Mouse (Mus musculus) CH12.LX (cell line): Measurements from ENCODE around the gene Edc3. TPM values are rescaled to one million over a fixed set of nuclear protein-coding genes. Genes with fewer than 3 reads are reported as not detected.

Experiments used
- DNase-seq: peaks from one replicate; pipeline ENCODE4 v3.0.0-alpha.2; 2013; ENCODE audit errors: extremely low read depth
- H3K27ac ChIP-seq: 2 replicates; pipeline ENCODE4 v1.5.1; 2012; ENCODE audit warnings: low read depth, mild to moderate bottlenecking, control low read depth, moderate library complexity; ENCODE audit not compliant: insufficient read depth
- H3K27me3 ChIP-seq: replicated peaks from 2 replicates; pipeline ENCODE3; 2012; ENCODE audit warnings: inconsistent platforms
- H3K36me3 ChIP-seq, 2 experiments: replicated peaks in 1 of 2; 2 replicates each; pipeline versions ENCODE3 to v1.6.1; 2012; ENCODE audit warnings: inconsistent platforms in 1 of 2, low read length in 1 of 2, mild to moderate bottlenecking in 1 of 2, mixed read lengths in 1 of 2, moderate library complexity in 1 of 2; ENCODE audit not compliant: control insufficient read depth in 1 of 2, insufficient read depth in 1 of 2
- H3K4me1 ChIP-seq, 2 experiments: 2 replicates each; pipeline ENCODE4 v1.6.1; 2012; ENCODE audit warnings: inconsistent platforms in 1 of 2, moderate library complexity in 1 of 2; ENCODE audit not compliant: insufficient read depth in 2 of 2, control insufficient read depth in 1 of 2
- H3K4me2 ChIP-seq: 2 replicates; pipeline ENCODE4 v1.6.1; 2012; ENCODE audit warnings: low read depth, mild to moderate bottlenecking, control low read depth; ENCODE audit not compliant: poor library complexity, insufficient read depth, severe bottlenecking
- H3K4me3 ChIP-seq, 3 experiments: fragments of 150-350 bp in 1 of 3; sonication (generic) in 1 of 3; replicated peaks in 1 of 3; 2 replicates each; pipeline versions ENCODE3 to v1.5.1; 2011 to 2012; ENCODE audit warnings: low read depth in 2 of 3, low read length in 2 of 3, mild to moderate bottlenecking in 2 of 3, moderate library complexity in 2 of 3, control low read depth in 1 of 3, improper control_type of control experiment in 1 of 3, inconsistent platforms in 1 of 3, mixed read lengths in 1 of 3; ENCODE audit not compliant: poor library complexity in 1 of 3
- H3K79me2 ChIP-seq: replicated peaks from 2 replicates; pipeline ENCODE4 v1.6.1; 2012; ENCODE audit warnings: mild to moderate bottlenecking, moderate library complexity; ENCODE audit not compliant: control insufficient read depth, poor library complexity, insufficient read depth, severe bottlenecking; ENCODE audit errors: extremely low read depth
- H3K9ac ChIP-seq: 2 replicates; pipeline ENCODE4 v1.6.1; 2012; ENCODE audit warnings: low read depth, mild to moderate bottlenecking, control low read depth, moderate library complexity; ENCODE audit not compliant: insufficient read depth
- H3K9me3 ChIP-seq: replicated peaks from 2 replicates; pipeline ENCODE3; 2012; ENCODE audit warnings: low read length, inconsistent platforms, mixed read lengths
- BHLHE40 ChIP-seq: IDR thresholded peaks from 2 replicates; pipeline ENCODE4 v1.6.1; 2011; ENCODE audit warnings: mild to moderate bottlenecking, low read depth, low read length, improper control_type of control experiment
- CHD1 ChIP-seq: IDR thresholded peaks from 2 replicates; pipeline ENCODE4 v1.6.1; 2012; ENCODE audit warnings: low read depth, low read length, improper control_type of control experiment, inconsistent platforms
- CHD2 ChIP-seq: IDR thresholded peaks from 2 replicates; pipeline ENCODE4 v1.6.1; 2011; ENCODE audit warnings: low read length, improper control_type of control experiment
- E2F4 ChIP-seq: IDR thresholded peaks from 2 replicates; pipeline ENCODE4 v1.6.1; 2011; ENCODE audit warnings: low read depth, low read length, improper control_type of control experiment; ENCODE audit not compliant: insufficient replicate concordance
- ETS1 ChIP-seq: conservative IDR thresholded peaks from 2 replicates; pipeline ENCODE4 v1.6.1; 2012; ENCODE audit warnings: low read depth, mild to moderate bottlenecking, inconsistent platforms, low read length, improper control_type of control experiment, moderate library complexity
- GABPA ChIP-seq: IDR thresholded peaks from 2 replicates; pipeline ENCODE4 v1.6.1; 2012; ENCODE audit warnings: low read depth, low read length, improper control_type of control experiment, inconsistent platforms; ENCODE audit not compliant: insufficient replicate concordance
- HCFC1 ChIP-seq: IDR thresholded peaks from 2 replicates; pipeline ENCODE4 v1.6.1; 2012; ENCODE audit warnings: low read depth, mild to moderate bottlenecking, inconsistent platforms, low read length, improper control_type of control experiment
- IRF4 ChIP-seq: IDR thresholded peaks from 2 replicates; pipeline ENCODE4 v1.6.1; 2014; ENCODE audit warnings: low read depth, mild to moderate bottlenecking, inconsistent platforms, low read length, improper control_type of control experiment
- JUN ChIP-seq: IDR thresholded peaks from 2 replicates; pipeline ENCODE4 v1.6.1; 2011; ENCODE audit warnings: low read depth, mild to moderate bottlenecking, low read length, improper control_type of control experiment, moderate library complexity; ENCODE audit not compliant: insufficient read depth
- JUND ChIP-seq: conservative IDR thresholded peaks from 2 replicates; pipeline ENCODE4 v1.6.1; 2011; ENCODE audit warnings: low read depth, low read length, improper control_type of control experiment
- KAT2A ChIP-seq: IDR thresholded peaks from 2 replicates; pipeline ENCODE4 v1.6.1; 2012; ENCODE audit warnings: low read length, improper control_type of control experiment, inconsistent platforms; ENCODE audit not compliant: insufficient replicate concordance
- MAFK ChIP-seq: IDR thresholded peaks from 2 replicates; pipeline ENCODE4 v1.6.1; 2011; ENCODE audit warnings: low read length, improper control_type of control experiment; ENCODE audit not compliant: insufficient replicate concordance
- MAX ChIP-seq: IDR thresholded peaks from 2 replicates; pipeline ENCODE4 v1.6.1; 2011; ENCODE audit warnings: low read length, improper control_type of control experiment
- MAZ ChIP-seq: IDR thresholded peaks from 2 replicates; pipeline ENCODE4 v1.6.1; 2012; ENCODE audit warnings: low read depth, mild to moderate bottlenecking, inconsistent platforms, low read length, improper control_type of control experiment, moderate library complexity
- MXI1 ChIP-seq: IDR thresholded peaks from 2 replicates; pipeline ENCODE4 v1.6.1; 2011; ENCODE audit warnings: mild to moderate bottlenecking, low read depth, low read length, improper control_type of control experiment
- MYC ChIP-seq: IDR thresholded peaks from 2 replicates; pipeline ENCODE4 v1.6.1; 2011; ENCODE audit warnings: low read depth, mild to moderate bottlenecking, improper control_type of control experiment, low read length
- PAX5 ChIP-seq: IDR thresholded peaks from 2 replicates; pipeline ENCODE4 v1.6.1; 2012; ENCODE audit warnings: low read length, inconsistent platforms, mixed read lengths
- POLR2A ChIP-seq: IDR thresholded peaks from 2 replicates; pipeline ENCODE4 v1.6.1; 2011; ENCODE audit warnings: low read depth, mild to moderate bottlenecking, improper control_type of control experiment, low read length
- POLR2AphosphoS2 ChIP-seq: IDR thresholded peaks from 2 replicates; pipeline ENCODE4 v1.6.1; 2011; ENCODE audit warnings: low read depth, low read length, improper control_type of control experiment
- RCOR1 ChIP-seq: conservative IDR thresholded peaks from 2 replicates; pipeline ENCODE4 v1.6.1; 2012; ENCODE audit warnings: low read depth, mild to moderate bottlenecking, inconsistent platforms, low read length, improper control_type of control experiment
- SIN3A ChIP-seq: IDR thresholded peaks from 2 replicates; pipeline ENCODE4 v1.6.1; 2012; ENCODE audit warnings: low read length, improper control_type of control experiment, inconsistent platforms
- TBP ChIP-seq: conservative IDR thresholded peaks from 2 replicates; pipeline ENCODE4 v1.6.1; 2011; ENCODE audit warnings: low read depth, low read length, improper control_type of control experiment
- USF1 ChIP-seq: IDR thresholded peaks from 2 replicates; pipeline ENCODE4 v1.6.1; 2014; ENCODE audit warnings: low read depth, mild to moderate bottlenecking, inconsistent platforms, low read length, improper control_type of control experiment
- USF2 ChIP-seq: conservative IDR thresholded peaks from 2 replicates; pipeline ENCODE4 v1.6.1; 2011; ENCODE audit warnings: low read depth, low read length, improper control_type of control experiment
- ZC3H11A ChIP-seq: IDR thresholded peaks from 2 replicates; pipeline ENCODE4 v1.6.1; 2012; ENCODE audit warnings: low read depth, mild to moderate bottlenecking, inconsistent platforms, low read length, improper control_type of control experiment
- ZNF384 ChIP-seq: IDR thresholded peaks from 2 replicates; pipeline ENCODE4 v1.6.1; 2012; ENCODE audit warnings: low read depth, low read length, improper control_type of control experiment, inconsistent platforms
- dilution Hi-C: fragments of 300-500 bp; cut with MboI; formaldehyde crosslinking; loops from 2 replicates; pipeline ENCODE4 v1.14.3; 2020; ENCODE audit warnings: low sequenced_read_pairs; ENCODE audit not compliant: extremely low pct_unique_long_range_greater_than_20kb, extremely low pct_ligation_motif_present
- in situ Hi-C: fragments of 300-500 bp; cut with MboI; formaldehyde crosslinking; loops from 3 replicates; pipeline ENCODE4 v1.14.3; 2019; ENCODE audit warnings: low sequenced_read_pairs, low pct_ligation_motif_present, low pct_unique_long_range_greater_than_20kb, mixed read lengths
- polyA plus RNA-seq: library from polyadenylated mRNA; unstranded; fragments of >175 nt; gene quantifications from 2 replicates; pipeline ENCODE4 v1.2.1, GENCODE M21; 2012; ENCODE audit warnings: low read depth; ENCODE audit not compliant: insufficient read length
- total RNA-seq, 2 experiments: library from RNA; depleted of rRNA; stranded (reverse); fragments of 300-350 nt in 1 of 2; fragments of >200 nt in 1 of 2; gene quantifications; 2 replicates each; pipeline ENCODE4 v1.2.3; 2012 to 2014

Edc3 gene
- total and polyA plus RNA-seq, 3 experiments = 10.6 to 24.1 (median 13.6) TPM

DNA sequence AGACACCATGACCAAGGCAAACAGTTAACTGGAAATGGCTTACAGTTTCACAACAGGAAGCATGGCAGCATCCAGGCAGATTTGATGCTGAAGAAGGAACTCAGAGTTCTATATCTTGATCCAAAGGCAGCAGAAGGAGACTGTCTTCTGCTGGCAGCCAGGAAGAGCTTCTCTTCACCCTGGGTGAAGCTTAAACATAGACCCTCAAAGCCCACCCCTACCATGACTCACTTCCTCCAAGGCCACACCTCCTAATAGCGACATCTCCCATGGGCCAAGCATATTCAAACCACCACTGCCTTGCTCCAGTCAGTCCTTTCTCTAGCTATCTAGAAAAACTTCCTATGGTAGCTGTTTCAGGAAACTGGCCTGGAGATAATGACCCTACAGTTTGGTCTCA, 38.7 kb downstream of the Edc3 start:
- Histone ChIP-seq H3K9me3 (peaks cover 4% of the 10 kb centered on the region), H3K4me2 (no peak overlapping the region), H3K4me1 (peaks cover 2 to 8% of the 10 kb centered on the region in 2 experiments; a peak in 3 of 4 replicates), H3K27ac (no peak overlapping the region), H3K9ac (no peak overlapping the region), H3K79me2 (no peaks in the 10 kb centered on the region), H3K27me3 (no peaks in the 10 kb centered on the region), H3K36me3 (peaks cover 85 to 97% of the 10 kb centered on the region in 2 experiments), H3K4me3 (no peak overlapping the region)
- TF ChIP-seq USF1 = no peak
- TF ChIP-seq HCFC1 = no peak
- TF ChIP-seq MXI1 = no peak
- no peak for TF ChIP-seq KAT2A
- no peak for TF ChIP-seq MAZ
- TF ChIP-seq USF2 = no peak
- TF ChIP-seq MYC = no peak
- no peak for TF ChIP-seq E2F4
- dilution Hi-C loops = no loop called here
- DNase-seq = no peak
- in situ Hi-C loops = no loop called here

GRCm38 (mm10) chr9:57748137-57748536, 39.8 kb downstream of the Edc3 start:
- no peak overlapping the region for H3K27ac ChIP-seq
- dilution Hi-C loops = no loop called here
- no peak for TF ChIP-seq CHD2
- TF ChIP-seq IRF4 = no peak
- no peak for TF ChIP-seq ZC3H11A
- no peak for TF ChIP-seq TBP
- TF ChIP-seq USF1 = no peak
- 0 out of 2 replicates have a peak, but pooled peaks have one; percentile 3 for TF ChIP-seq POLR2AphosphoS2
- TF ChIP-seq, all 38 proteins: peak for 1
- Histone ChIP-seq H3K9me3 (peaks cover 4% of the 10 kb centered on the region), H3K79me2 (no peaks in the 10 kb centered on the region), H3K4me2 (no peak overlapping the region), H3K4me1 (peaks cover 2 to 8% of the 10 kb centered on the region in 2 experiments; a peak in 3 of 4 replicates), H3K27me3 (no peaks in the 10 kb centered on the region), H3K36me3 (peaks cover 87 to 97% of the 10 kb centered on the region in 2 experiments), H3K9ac (no peak overlapping the region), H3K4me3 (no peak overlapping the region)
- in situ Hi-C loops = no loop called here
- DNase-seq = no peak

DNA sequence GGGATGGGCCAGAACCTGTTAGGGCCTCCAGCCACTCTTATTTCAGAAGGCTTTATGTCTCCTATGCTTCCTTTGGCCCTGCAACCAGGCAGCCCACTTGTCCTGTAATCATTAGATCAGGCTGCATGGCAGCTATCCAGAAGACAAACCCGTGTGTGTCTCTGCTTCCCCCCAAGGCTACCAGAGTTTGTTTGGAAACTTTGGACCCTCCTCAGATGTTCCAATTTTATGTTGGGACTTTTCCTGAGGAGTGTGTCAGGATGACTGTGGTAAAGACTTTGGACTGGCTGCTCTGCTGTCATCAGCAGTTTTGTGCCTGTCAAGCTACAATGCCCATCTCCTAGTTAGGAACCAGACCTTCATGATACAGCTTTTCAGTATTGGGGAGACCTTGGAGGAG, 40.5 kb downstream of the Edc3 start:
- Histone ChIP-seq H3K4me2 (no peak overlapping the region), H3K9me3 (peaks cover 4% of the 10 kb centered on the region), H3K27ac (no peak overlapping the region), H3K36me3 (peaks cover 89 to 98% of the 10 kb centered on the region in 2 experiments), H3K4me3 (no peak overlapping the region), H3K79me2 (no peaks in the 10 kb centered on the region), H3K27me3 (no peaks in the 10 kb centered on the region), H3K4me1 (peaks cover 2 to 8% of the 10 kb centered on the region in 2 experiments; a peak in 3 of 4 replicates), H3K9ac (no peak overlapping the region)
- DNase-seq = no peak
- in situ Hi-C loops (no loop called here), dilution Hi-C loops (no loop called here)
- TF ChIP-seq MAFK (no peak), MYC (no peak), BHLHE40 (no peak), GABPA (no peak), JUND (no peak), HCFC1 (no peak), E2F4 (no peak), POLR2A (no peak), MXI1 (no peak), RCOR1 (no peak), ZNF384 (no peak), JUN (no peak), TBP (no peak), SIN3A (no peak), MAX (no peak), PAX5 (no peak), ETS1 (no peak), CHD1 (no peak)
